Mouse (Mus musculus): ENCODE measurements around the gene Prkcq. TPM values are rescaled to one million over a fixed set of nuclear protein-coding genes. Genes with fewer than 3 reads are reported as not detected.

Gene Prkcq
- polyA plus RNA-seq (2012; rRNA removed; ENCODE audit: low replicate concordance), result 0.42 and 1.7 TPM in 2 replicates

GRCm38 (mm10) chr2:11171754-11172501 is at the start of gene Prkcq:
Gene Prkcq, plus strand, starts transcription at chr2:11172108.

